Mouse (Mus musculus): ENCODE data around the gene Cyp4f39. TPM values are rescaled to one million over a fixed set of nuclear protein-coding genes. Genes with fewer than 3 reads are reported as not detected.
"Not testable (repeated sequence)": the region's sequence is repeated elsewhere in the genome, so short reads cannot be mapped to it uniquely, and the experiment has no call there.

Gene Cyp4f39
- polyA plus RNA-seq, 1 experiment, result not detected

- TF ChIP-seq POLR2A (IDR thresholded peaks at IDR 0.05; ENCODE audit: borderline replicate concordance, low read depth, low read length), result no peak
- TF ChIP-seq CTCF (IDR thresholded peaks at IDR 0.05; ENCODE audit: low read depth, low read length), result no peak
- H3K27ac ChIP-seq (ENCODE audit: insufficient read depth, low read depth, low read length), result no peak overlapping the region
- no peak overlapping the region for H3K4me3 ChIP-seq (ENCODE audit: insufficient read depth, low read length)
- no peaks in the 10 kb centered on the region for H3K4me1 ChIP-seq (ENCODE audit: control insufficient read depth, insufficient read depth, low read length)
These were observed 39.9 kb downstream of the Cyp4f39 start for GRCm38 (mm10) chr17:32492349-32492980.

GRCm38 (mm10) chr17:32494601-32495000, 42.1 kb downstream of the Cyp4f39 start:
- no peak overlapping the region for H3K27ac ChIP-seq (ENCODE audit: insufficient read depth, low read depth, low read length)
- no peak overlapping the region for H3K4me3 ChIP-seq (ENCODE audit: insufficient read depth, low read length)
- H3K4me1 ChIP-seq (ENCODE audit: control insufficient read depth, insufficient read depth, low read length), result no peaks in the 10 kb centered on the region
- TF ChIP-seq CTCF (IDR thresholded peaks at IDR 0.05; ENCODE audit: low read depth, low read length), result no peak
- no peak for TF ChIP-seq POLR2A (IDR thresholded peaks at IDR 0.05; ENCODE audit: borderline replicate concordance, low read depth, low read length)

DNA sequence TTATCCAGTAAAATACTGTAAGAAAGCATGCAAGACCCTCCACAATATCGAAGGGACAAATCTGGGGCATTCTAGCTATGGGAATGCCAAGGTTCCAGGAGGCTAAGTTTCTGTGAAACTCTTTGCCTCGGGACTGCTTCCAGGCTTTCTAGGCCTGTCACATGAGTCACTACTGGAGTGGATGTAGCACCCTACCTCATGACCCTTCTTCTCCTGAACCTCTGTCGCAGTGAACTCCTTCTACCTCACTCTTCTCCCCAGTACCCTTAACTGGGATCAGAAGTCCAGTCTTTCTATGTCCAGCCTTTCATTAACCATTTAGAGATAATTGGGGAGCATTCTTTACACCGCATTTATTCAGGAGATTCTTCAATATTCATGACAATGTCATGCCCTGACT, 48.0 kb downstream of the Cyp4f39 start:
- H3K4me3 ChIP-seq (ENCODE audit: insufficient read depth, low read length); H3K4me1 ChIP-seq (ENCODE audit: control insufficient read depth, insufficient read depth, low read length); H3K27ac ChIP-seq (ENCODE audit: insufficient read depth, low read depth, low read length): not testable (repeated sequence)

DNA sequence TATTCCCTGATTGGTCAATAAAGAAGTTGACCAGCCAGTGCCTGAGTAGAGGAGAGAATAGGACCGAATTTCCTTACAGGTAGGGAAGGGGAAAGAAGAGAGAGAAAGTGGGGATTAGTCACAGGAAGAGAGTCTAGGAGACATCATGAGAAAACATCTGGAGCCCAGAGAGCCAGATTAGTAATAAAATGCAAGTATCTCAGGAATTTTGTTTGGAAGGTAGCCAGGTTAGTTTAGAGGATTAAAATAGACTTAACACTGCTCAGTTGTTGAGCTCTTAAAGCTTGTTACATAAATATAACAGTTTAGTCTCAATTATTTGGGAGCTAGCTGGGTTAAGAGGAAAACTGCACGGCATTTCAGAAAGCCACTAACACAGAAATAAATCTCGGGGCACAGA, 48.5 kb downstream of the Cyp4f39 start:
- Histone ChIP-seq H3K27ac (ENCODE audit: insufficient read depth, low read depth, low read length) (no peak overlapping the region), H3K4me3 (ENCODE audit: insufficient read depth, low read length) (no peak overlapping the region), H3K4me1 (ENCODE audit: control insufficient read depth, insufficient read depth, low read length) (0 out of 2 replicates have a peak, but pooled peaks cover 2% of the 10 kb centered on the region)
- TF ChIP-seq CTCF (IDR thresholded peaks at IDR 0.05; ENCODE audit: low read depth, low read length) (no peak), POLR2A (IDR thresholded peaks at IDR 0.05; ENCODE audit: borderline replicate concordance, low read depth, low read length) (no peak)

GRCm38 (mm10) chr17:32503111-32503510, 50.6 kb downstream of the Cyp4f39 start:
- Histone ChIP-seq H3K4me1 (ENCODE audit: control insufficient read depth, insufficient read depth, low read length) (0 out of 2 replicates have a peak, but pooled peaks cover 2% of the 10 kb centered on the region), H3K4me3 (ENCODE audit: insufficient read depth, low read length) (no peak overlapping the region), H3K27ac (ENCODE audit: insufficient read depth, low read depth, low read length) (no peak overlapping the region)
- TF ChIP-seq CTCF (IDR thresholded peaks at IDR 0.05; ENCODE audit: low read depth, low read length) (no peak), POLR2A (IDR thresholded peaks at IDR 0.05; ENCODE audit: borderline replicate concordance, low read depth, low read length) (no peak)

DNA sequence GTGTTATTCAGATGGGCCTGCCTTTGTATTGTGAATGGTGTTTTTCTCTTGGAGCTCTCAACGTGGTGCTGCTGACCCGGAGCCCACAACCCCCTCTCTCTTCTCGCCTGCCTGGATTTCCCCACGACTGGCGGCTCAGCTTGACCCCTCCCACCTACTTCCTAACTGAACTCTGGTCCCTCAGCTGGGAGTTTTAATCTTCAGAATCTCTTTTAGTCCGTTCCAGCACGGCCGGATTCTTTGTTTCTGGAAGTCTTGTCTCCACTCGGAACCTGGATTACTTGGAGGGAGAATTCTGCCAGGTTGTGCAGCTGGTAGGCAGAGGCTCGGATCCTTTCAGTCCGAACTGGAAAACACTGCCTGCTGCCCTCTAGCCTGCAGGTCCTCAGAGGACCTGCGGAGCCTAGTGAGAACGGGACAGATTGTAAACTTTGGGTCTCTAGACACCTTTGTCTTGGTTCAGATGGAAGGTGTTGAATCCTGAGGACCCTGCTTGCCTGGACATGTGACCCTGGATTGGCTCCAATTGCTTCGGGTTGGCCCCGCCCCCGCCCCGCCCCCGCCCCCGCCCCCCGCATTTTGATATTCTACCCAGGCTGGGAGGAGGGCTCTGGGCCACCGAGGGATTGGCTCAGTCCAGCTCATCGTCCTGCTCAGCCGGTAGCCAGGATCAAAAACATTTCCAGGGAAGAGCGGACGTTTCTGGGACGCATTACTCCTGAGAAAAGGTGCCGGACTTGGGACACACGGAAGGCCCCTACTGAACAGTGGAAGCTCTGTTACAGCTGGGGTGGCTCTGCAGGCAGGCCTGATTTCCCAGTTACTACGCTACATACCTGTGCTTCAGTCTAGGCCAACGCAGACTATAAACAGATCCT, 53.6 kb downstream of the Cyp4f39 start, which contains the start of gene Cyp4f17:
TSS of gene Cyp4f17 (plus strand) at position 200 of the 878 bp plus-strand sequence.
- TF ChIP-seq CTCF (IDR thresholded peaks at IDR 0.05; ENCODE audit: low read depth, low read length), result no peak
- no peak for TF ChIP-seq POLR2A (IDR thresholded peaks at IDR 0.05; ENCODE audit: borderline replicate concordance, low read depth, low read length)
- Histone ChIP-seq H3K4me1 (ENCODE audit: control insufficient read depth, insufficient read depth, low read length) (0 out of 2 replicates have a peak, but pooled peaks cover 2% of the 10 kb centered on the region), H3K27ac (ENCODE audit: insufficient read depth, low read depth, low read length) (no peak within 1 kb of the TSS)

GRCm38 (mm10) chr17:32506729-32507245, 54.3 kb downstream of the Cyp4f39 start:
- TF ChIP-seq CTCF (IDR thresholded peaks at IDR 0.05; ENCODE audit: low read depth, low read length) (no peak), POLR2A (IDR thresholded peaks at IDR 0.05; ENCODE audit: borderline replicate concordance, low read depth, low read length) (no peak)
- Histone ChIP-seq H3K4me3 (ENCODE audit: insufficient read depth, low read length) (no peak overlapping the region), H3K4me1 (ENCODE audit: control insufficient read depth, insufficient read depth, low read length) (0 out of 2 replicates have a peak, but pooled peaks cover 2% of the 10 kb centered on the region), H3K27ac (ENCODE audit: insufficient read depth, low read depth, low read length) (no peak overlapping the region)

More for the DNA sequence above, 53.6 kb downstream of the Cyp4f39 start, which contains the start of gene Cyp4f17:
- peak within 1 kb of the TSS; percentile 51 for H3K4me3 ChIP-seq (ENCODE audit: insufficient read depth, low read length)

DNA sequence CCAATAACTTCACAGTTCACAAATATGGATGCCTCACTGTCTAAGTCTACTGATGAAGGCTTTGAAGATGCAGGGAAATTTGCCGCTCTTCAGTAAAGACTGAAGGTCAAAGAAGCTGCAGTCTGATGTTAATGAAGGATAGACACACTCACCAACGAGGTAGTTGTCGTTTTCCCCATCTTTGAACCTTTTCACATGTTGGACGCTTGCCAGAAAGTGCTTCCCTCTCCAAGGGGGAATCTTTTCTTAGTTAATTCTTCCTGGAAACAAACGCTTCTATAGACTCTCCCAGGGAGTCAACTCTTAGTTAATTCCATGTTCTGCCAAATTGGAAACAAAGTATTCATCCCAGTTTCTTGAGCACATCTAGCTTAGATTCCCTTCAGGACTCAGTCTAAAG, 63.6 kb downstream of the Cyp4f39 start:
- Histone ChIP-seq H3K4me3 (ENCODE audit: insufficient read depth, low read length) (no peak overlapping the region), H3K27ac (ENCODE audit: insufficient read depth, low read depth, low read length) (no peak overlapping the region), H3K4me1 (ENCODE audit: control insufficient read depth, insufficient read depth, low read length) (peaks cover 8% of the 10 kb centered on the region)
- TF ChIP-seq POLR2A (IDR thresholded peaks at IDR 0.05; ENCODE audit: borderline replicate concordance, low read depth, low read length) (no peak), CTCF (IDR thresholded peaks at IDR 0.05; ENCODE audit: low read depth, low read length) (no peak)

DNA sequence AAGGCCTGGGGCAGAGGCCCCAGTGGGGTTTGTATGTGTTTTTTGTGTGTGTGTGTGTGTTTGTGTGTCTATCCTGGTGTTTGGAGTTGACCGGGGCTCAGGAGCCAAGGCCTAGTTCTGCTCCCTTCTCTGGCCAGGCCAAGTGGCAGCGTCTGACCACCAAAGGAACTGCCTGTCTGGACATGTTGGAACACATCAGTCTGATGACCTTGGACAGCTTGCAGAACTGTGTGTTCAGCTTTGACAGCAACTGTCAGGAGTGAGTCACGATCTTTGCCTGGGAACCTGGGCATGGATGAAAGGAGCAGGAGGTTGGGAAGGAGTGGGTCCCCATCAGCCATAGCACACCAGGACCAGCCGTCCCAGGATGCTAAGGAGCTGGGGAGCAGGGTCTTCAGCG, 69.5 kb downstream of the Cyp4f39 start:
- Histone ChIP-seq H3K4me3 (ENCODE audit: insufficient read depth, low read length) (no peak overlapping the region), H3K27ac (ENCODE audit: insufficient read depth, low read depth, low read length) (no peak overlapping the region), H3K4me1 (ENCODE audit: control insufficient read depth, insufficient read depth, low read length) (peaks cover 10% of the 10 kb centered on the region)
- no peak for TF ChIP-seq CTCF (IDR thresholded peaks at IDR 0.05; ENCODE audit: low read depth, low read length)
- no peak for TF ChIP-seq POLR2A (IDR thresholded peaks at IDR 0.05; ENCODE audit: borderline replicate concordance, low read depth, low read length)

- no peak for TF ChIP-seq POLR2A (IDR thresholded peaks at IDR 0.05; ENCODE audit: borderline replicate concordance, low read depth, low read length)
- TF ChIP-seq CTCF (IDR thresholded peaks at IDR 0.05; ENCODE audit: low read depth, low read length), result no peak
- no peak overlapping the region for H3K4me3 ChIP-seq (ENCODE audit: insufficient read depth, low read length)
- no peak overlapping the region for H3K27ac ChIP-seq (ENCODE audit: insufficient read depth, low read depth, low read length)
- H3K4me1 ChIP-seq (ENCODE audit: control insufficient read depth, insufficient read depth, low read length), result peaks cover 10% of the 10 kb centered on the region
These were observed 69.9 kb downstream of the Cyp4f39 start for GRCm38 (mm10) chr17:32522386-32522785.

Data from bone marrow macrophage, adult 2 months (primary cell).